ENCODE assay signal across 10 mouse cellular contexts in the genomic region with DNA sequence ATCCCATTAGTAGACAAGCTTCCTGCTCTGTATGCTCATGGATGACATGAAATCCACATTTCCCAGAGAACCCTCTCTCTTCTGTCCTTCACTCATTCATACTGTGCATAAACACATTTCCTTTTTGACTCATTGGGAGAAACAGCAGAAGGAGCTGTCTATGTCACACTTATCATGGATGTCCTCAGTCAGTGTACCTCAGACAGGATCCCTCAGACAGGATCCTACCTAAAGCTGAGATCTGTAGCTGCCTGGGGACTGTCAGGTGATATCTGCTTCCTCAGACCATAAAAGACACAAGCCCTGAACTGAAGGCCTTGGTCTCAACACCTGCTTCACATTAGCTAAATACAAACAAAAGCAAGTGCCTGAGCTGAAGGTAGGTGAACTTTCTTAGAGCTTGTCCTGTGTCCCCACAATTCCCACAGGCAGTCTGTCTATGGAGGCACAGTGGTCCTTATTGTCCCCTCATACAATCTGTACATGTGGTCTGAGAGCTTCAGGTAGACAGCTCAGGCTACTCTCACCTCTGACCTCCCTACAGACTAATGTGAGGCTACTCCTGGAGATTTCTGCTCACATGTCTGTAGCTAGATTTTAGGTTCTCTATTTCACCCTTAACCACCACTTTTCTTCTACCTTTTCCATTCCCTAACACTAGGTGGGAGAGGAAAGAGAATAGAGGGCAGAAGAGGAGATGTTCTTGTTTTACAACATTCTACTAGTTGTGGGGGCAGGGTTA. TPM values are rescaled to one million over a fixed set of nuclear protein-coding genes. Genes with fewer than 3 reads are reported as not detected.
DNase-seq lines count a peak whose midpoint lies in the region; ATAC-seq lines count a peak whose summit lies in the region.
"Had no signal": no experiment of that assay in that cellular context is flagged by ENCODE, and none has a peak within 500 bp of the region (broad histone marks: within the 10 kb centered on the region; RNA-seq: fewer than 3 reads in every experiment).

No protein-coding gene starts in this region.

- H3K9ac ChIP-seq in midbrain, embryonic 13.5 days (replicated peaks), result no peak overlapping the region

- intact Hi-C loops in left cerebral cortex, postnatal 10 days (cut with DNase I), result no loop called here
- intact Hi-C loops in left cerebral cortex, postnatal 36 days (cut with DNase I), result loop anchor here (5.0 kb wide), 1 partner anchor 614 kb away; no protein-coding TSS in a partner anchor

- no peak for DNase-seq in frontal cortex, adult 2 months (ENCODE audit: extremely low spot score in 1 of 2, low spot score in 1 of 2)
- DNase-seq in ZHBTc4 (ENCODE audit: low read depth, low spot score), result peak; percentile 11
- no peak for DNase-seq in left cerebral cortex, postnatal 10 days (ENCODE audit: extremely low spot score in 1 of 2, low spot score in 2 of 2)
- DNase-seq in left cerebral cortex, postnatal 36 days (ENCODE audit: low spot score in 2 of 2), result no peak
- no peak for DNase-seq in thymus, postnatal 14 days

- H3K4me3 ChIP-seq in midbrain, embryonic 13.5 days (replicated peaks), result no peak overlapping the region

- H3K36me3 ChIP-seq in midbrain, embryonic 13.5 days, result no peaks in the 10 kb centered on the region

- no peaks in the 10 kb centered on the region for H3K27me3 ChIP-seq in midbrain, embryonic 13.5 days
- H3K27me3 ChIP-seq: CH12.LX had no signal

- no peak overlapping the region for H3K4me2 ChIP-seq in midbrain, embryonic 13.5 days (replicated peaks)

- H3K9me3 ChIP-seq in midbrain, embryonic 13.5 days, result no peaks in the 10 kb centered on the region

- H3K4me1 ChIP-seq in midbrain, embryonic 13.5 days (replicated peaks), result no peaks in the 10 kb centered on the region

- no peak overlapping the region for H3K27ac ChIP-seq in midbrain, embryonic 13.5 days

- ATAC-seq in frontal cortex, adult (ENCODE audit: low TSS enrichment), result peak; percentile 42
- peak; percentile 38; the same call in 1 of the 2 replicates for ATAC-seq in granulocyte monocyte progenitor cell, adult 5-6 weeks (replicated peaks; ENCODE audit: poor library complexity, severe bottlenecking)
- peak; percentile 41; the same call in 1 of the 2 replicates for ATAC-seq in midbrain, embryonic 13.5 days

RNA-seq across cellular contexts. Expression of gene 4931408C20Rik, which starts 1.1 kb away (rescaled TPM):
- polyA plus RNA-seq in frontal cortex, adult 2 months (2012; rRNA removed), result not detected in 2 replicates
- total RNA-seq in granulocyte monocyte progenitor cell, adult 5-6 weeks (2014; fragmentation: Nextera tagmentation), result not detected in 2 replicates
- not detected in 2 replicates for total RNA-seq in granulocyte monocyte progenitor cell, adult 5-6 weeks (2017)
- not detected in 2 replicates for polyA plus RNA-seq in midbrain, embryonic 13.5 days (2015; fragmentation: Nextera tagmentation; extraction: Ambion mirVana)
- not detected for total RNA-seq in left cerebral cortex, postnatal 10 days (2021)
- total RNA-seq in left cerebral cortex, postnatal 36 days (2021), result not detected
- total RNA-seq: CH12.LX; left cerebral cortex, adult 8-10 months had no signal
